Mouse (Mus musculus): ENCODE results near the gene Irak3.

DNA sequence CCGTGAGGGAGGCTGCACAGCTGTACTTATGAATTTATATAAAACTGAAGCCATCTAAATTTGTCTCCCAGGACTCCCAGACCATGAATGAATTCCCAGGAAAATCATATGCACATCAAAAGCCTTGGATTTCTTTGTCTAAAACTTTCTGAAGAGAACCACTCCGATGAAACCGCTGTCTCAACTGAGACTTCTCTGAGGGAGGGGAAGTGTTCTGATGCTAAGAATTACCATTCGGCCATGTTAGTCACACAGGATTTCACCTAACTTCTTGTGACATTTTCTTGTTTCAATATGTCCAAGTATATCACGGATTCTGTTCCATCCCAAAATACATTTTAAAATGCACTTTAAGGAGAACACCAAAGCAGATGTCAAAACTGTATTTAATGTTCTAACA is 32.1 kb downstream of the Irak3 start:
- TF ChIP-seq CTCF (IDR thresholded peaks at IDR 0.05; ENCODE audit: low read depth, low read length) (no peak), POLR2A (IDR thresholded peaks at IDR 0.05; ENCODE audit: insufficient read depth, low read length) (no peak), EP300 (IDR thresholded peaks at IDR 0.05; ENCODE audit: insufficient read depth, low read depth, low read length) (no peak)

Data from ES-Bruce4 (cell line).